Mouse (Mus musculus): ENCODE measurements around the gene Lhfp. TPM values are rescaled to one million over a fixed set of nuclear protein-coding genes. Genes with fewer than 3 reads are reported as not detected.

Lhfp gene
- polyA plus RNA-seq, 1 experiment from 2014 or later: 12.9 TPM

DNA sequence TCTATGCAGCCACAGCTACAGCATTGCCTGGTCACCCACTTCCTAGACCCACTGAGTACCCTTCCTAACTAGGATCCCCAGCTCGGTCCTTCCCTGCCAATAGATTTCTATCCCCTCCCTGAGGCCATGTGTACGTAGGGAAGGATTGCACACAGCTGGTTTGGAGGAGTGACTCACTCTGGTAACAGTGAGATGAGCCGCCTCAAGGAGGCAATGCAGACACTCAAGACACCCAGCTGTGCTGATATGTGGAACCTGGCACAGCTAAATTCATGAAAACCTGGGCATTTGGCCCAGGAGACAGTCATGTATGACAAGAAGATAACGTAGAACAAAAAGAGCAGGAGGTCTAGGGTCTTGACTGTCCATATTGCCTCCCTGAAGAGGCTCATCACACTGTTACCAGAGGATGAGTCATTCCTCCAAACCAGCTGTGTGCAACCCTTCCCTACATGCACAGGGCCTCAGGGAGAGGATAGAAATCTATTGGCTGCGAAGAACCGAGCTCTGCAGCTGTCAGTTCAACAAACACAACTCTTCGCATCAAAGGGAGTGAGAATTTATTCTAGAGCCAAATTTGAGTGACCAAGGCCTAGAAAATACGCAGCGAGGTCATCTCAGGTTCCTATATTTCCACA lies 204.4 kb downstream of the Lhfp start:
- DNase-seq (ENCODE audit: low spot score) (no peak), ATAC-seq (replicated peaks; ENCODE audit: low FRiP score) (no peak)
- Histone ChIP-seq H3K27ac (ENCODE audit: low read depth, low read length) (no peak overlapping the region), H3K4me1 (replicated peaks; ENCODE audit: control insufficient read depth, insufficient read depth, low read length) (no peaks in the 10 kb centered on the region), H3K9ac (ENCODE audit: low read depth, low read length) (no peak overlapping the region), H3K36me3 (ENCODE audit: control insufficient read depth, insufficient read depth, low read length) (no peaks in the 10 kb centered on the region), H3K9me3 (ENCODE audit: control insufficient read depth, low read length) (peaks cover 2% of the 10 kb centered on the region; the same call in 1 of the 2 replicates), H3K4me3 (ENCODE audit: low read depth, low read length) (no peak overlapping the region), H3K4me2 (no peak overlapping the region), H3K27me3 (replicated peaks; ENCODE audit: control insufficient read depth, insufficient read depth, low read length) (no peaks in the 10 kb centered on the region)
- 87% methylated on average over 9 of the region's 9 CpGs for WGBS

DNA sequence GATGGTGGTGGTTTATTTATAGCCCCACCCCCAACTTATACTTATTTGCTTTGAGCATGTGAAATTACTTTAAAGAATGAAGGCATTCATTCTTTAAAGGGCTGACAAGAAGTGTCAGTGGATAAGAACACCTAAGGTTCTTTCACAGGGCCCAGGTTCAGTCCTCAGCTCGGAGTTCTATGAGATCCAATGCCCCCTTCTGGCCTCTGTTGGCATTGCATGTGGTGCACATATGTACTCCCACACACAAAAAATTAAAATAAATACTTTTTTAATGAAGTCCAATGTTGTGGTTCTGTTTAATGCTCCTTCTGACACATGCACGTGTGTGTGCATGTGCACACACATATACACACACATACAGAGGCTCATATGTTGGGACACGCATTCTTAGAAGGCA lies 205.8 kb downstream of the Lhfp start:
- no peaks in the 10 kb centered on the region for H3K4me1 ChIP-seq (replicated peaks; ENCODE audit: control insufficient read depth, insufficient read depth, low read length)
- ATAC-seq (replicated peaks; ENCODE audit: low FRiP score) (no peak), DNase-seq (ENCODE audit: low spot score) (no peak)
- no peaks in the 10 kb centered on the region for H3K36me3 ChIP-seq (ENCODE audit: control insufficient read depth, insufficient read depth, low read length)
- peaks cover 2% of the 10 kb centered on the region; the same call in 1 of the 2 replicates for H3K9me3 ChIP-seq (ENCODE audit: control insufficient read depth, low read length)
- H3K4me3 ChIP-seq (ENCODE audit: low read depth, low read length): no peak overlapping the region
- H3K27me3 ChIP-seq (replicated peaks; ENCODE audit: control insufficient read depth, insufficient read depth, low read length): no peaks in the 10 kb centered on the region
- H3K9ac ChIP-seq (ENCODE audit: low read depth, low read length): no peak overlapping the region
- 76% methylated on average over 3 of the region's 3 CpGs for WGBS
- no peak overlapping the region for H3K4me2 ChIP-seq
- no peak overlapping the region for H3K27ac ChIP-seq (ENCODE audit: low read depth, low read length)

DNA sequence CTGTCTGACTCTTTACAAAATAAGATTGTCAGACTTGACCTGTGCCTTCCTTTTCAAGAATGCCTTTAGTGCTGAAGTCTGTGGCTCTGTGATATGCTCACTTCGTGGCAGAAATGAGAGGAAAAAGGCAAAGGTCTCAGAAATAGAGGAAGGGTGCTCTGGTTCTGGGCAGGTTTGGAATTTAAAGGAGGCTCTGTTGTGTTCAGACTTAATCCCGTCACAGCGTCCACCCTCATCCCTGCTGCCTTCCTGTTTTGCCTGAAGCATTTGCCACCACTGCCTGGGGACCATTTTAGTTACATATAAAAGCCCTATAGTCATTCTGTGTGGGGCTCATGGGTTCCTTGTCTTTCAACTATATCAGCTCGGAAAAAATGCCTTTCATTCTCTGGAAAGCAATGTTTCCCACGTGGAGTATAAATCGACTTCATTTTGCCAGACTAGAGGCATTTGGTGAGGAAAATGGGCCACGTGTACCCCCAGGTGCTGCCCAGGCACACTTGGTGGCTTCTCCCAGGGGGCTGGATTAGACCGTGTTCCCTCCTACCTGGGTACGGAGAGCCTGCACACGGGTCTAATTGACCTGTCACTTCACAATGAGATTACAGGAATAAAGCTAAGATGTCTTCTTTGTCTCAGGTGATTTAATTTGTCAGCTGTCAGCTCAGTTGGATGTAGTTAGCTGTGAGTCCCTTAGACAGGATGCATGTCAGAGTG lies 207.0 kb downstream of the Lhfp start:
- WGBS: 56% methylated on average over 10 of the region's 10 CpGs
- Histone ChIP-seq H3K27me3 (replicated peaks; ENCODE audit: control insufficient read depth, insufficient read depth, low read length) (no peaks in the 10 kb centered on the region), H3K36me3 (ENCODE audit: control insufficient read depth, insufficient read depth, low read length) (no peaks in the 10 kb centered on the region), H3K9ac (ENCODE audit: low read depth, low read length) (no peak overlapping the region), H3K9me3 (ENCODE audit: control insufficient read depth, low read length) (peaks cover under 1% of the 10 kb centered on the region; the same call in 1 of the 2 replicates), H3K4me1 (replicated peaks; ENCODE audit: control insufficient read depth, insufficient read depth, low read length) (no peaks in the 10 kb centered on the region), H3K4me2 (no peak overlapping the region), H3K27ac (ENCODE audit: low read depth, low read length) (no peak overlapping the region), H3K4me3 (ENCODE audit: low read depth, low read length) (no peak overlapping the region)
- ATAC-seq (replicated peaks; ENCODE audit: low FRiP score): no peak
- DNase-seq (ENCODE audit: low spot score): no peak

DNA sequence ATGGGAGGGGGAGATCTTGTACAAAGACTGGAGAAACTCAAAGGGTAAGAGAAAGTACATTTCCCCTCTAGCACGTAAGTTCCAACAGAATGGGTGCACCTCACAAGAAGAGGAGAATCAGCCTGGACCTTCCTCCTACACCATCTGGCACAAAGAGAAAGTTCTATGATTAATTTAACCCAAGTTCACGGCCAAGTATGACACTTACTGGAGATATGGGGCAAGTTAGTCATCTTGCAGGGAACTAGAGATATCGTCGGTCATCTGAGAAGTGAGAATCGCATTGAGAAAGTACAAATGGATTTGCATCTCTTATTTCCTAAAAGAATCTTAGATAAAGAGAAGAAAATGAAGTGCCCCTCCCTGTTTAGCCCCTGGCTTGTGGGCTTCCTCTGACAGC lies 211.2 kb downstream of the Lhfp start:
- H3K4me3 ChIP-seq (ENCODE audit: low read depth, low read length): no peak overlapping the region
- ATAC-seq (replicated peaks; ENCODE audit: low FRiP score) (no peak), DNase-seq (ENCODE audit: low spot score) (no peak)
- no peaks in the 10 kb centered on the region; the same call in 1 of the 2 replicates for H3K27me3 ChIP-seq (replicated peaks; ENCODE audit: control insufficient read depth, insufficient read depth, low read length)
- H3K27ac ChIP-seq (ENCODE audit: low read depth, low read length): no peak overlapping the region
- 85% methylated on average over 5 of the region's 5 CpGs for WGBS
- no peak overlapping the region for H3K9ac ChIP-seq (ENCODE audit: low read depth, low read length)
- no peaks in the 10 kb centered on the region for H3K4me1 ChIP-seq (replicated peaks; ENCODE audit: control insufficient read depth, insufficient read depth, low read length)
- no peaks in the 10 kb centered on the region for H3K36me3 ChIP-seq (ENCODE audit: control insufficient read depth, insufficient read depth, low read length)
- H3K9me3 ChIP-seq (ENCODE audit: control insufficient read depth, low read length): no peaks in the 10 kb centered on the region
- no peak overlapping the region for H3K4me2 ChIP-seq

DNA sequence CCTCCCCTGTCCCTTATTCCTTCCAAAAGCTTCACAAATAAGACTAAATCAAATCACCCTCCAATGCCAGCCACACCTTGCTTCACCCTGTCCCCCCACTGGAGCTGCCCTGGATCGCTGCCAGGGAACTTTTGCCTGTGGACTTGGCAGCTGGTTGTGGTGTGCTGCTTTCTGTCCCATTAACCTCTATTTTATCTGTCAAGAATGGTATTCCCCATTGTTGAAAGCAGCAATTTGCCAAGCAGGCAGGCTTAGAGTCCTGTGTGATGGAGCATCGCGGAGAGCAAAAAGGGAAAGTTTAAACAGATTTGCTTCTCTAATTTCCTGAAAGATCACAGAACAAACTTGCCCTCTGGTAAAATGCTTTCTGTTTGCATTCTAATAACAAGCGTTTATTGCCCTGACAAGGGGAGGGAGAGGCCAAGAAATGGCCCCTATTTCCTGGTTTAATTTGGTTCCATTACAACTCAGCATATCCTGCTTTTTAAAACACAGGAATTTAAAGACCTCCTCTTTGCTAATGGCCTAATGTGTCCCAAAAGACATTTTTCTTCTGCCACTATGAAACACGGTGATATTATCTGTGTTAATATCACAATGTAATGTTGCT lies 212.0 kb downstream of the Lhfp start:
- H3K27me3 ChIP-seq (replicated peaks; ENCODE audit: control insufficient read depth, insufficient read depth, low read length): no peaks in the 10 kb centered on the region; the same call in 1 of the 2 replicates
- no peak overlapping the region for H3K4me2 ChIP-seq
- H3K27ac ChIP-seq (ENCODE audit: low read depth, low read length): no peak overlapping the region
- H3K4me3 ChIP-seq (ENCODE audit: low read depth, low read length): no peak overlapping the region
- H3K4me1 ChIP-seq (replicated peaks; ENCODE audit: control insufficient read depth, insufficient read depth, low read length): no peaks in the 10 kb centered on the region
- ATAC-seq (replicated peaks; ENCODE audit: low FRiP score) (no peak), DNase-seq (ENCODE audit: low spot score) (no peak)
- H3K36me3 ChIP-seq (ENCODE audit: control insufficient read depth, insufficient read depth, low read length): no peaks in the 10 kb centered on the region
- H3K9ac ChIP-seq (ENCODE audit: low read depth, low read length): no peak overlapping the region
- no peaks in the 10 kb centered on the region for H3K9me3 ChIP-seq (ENCODE audit: control insufficient read depth, low read length)
- WGBS: 60% methylated on average over 5 of the region's 5 CpGs

DNA sequence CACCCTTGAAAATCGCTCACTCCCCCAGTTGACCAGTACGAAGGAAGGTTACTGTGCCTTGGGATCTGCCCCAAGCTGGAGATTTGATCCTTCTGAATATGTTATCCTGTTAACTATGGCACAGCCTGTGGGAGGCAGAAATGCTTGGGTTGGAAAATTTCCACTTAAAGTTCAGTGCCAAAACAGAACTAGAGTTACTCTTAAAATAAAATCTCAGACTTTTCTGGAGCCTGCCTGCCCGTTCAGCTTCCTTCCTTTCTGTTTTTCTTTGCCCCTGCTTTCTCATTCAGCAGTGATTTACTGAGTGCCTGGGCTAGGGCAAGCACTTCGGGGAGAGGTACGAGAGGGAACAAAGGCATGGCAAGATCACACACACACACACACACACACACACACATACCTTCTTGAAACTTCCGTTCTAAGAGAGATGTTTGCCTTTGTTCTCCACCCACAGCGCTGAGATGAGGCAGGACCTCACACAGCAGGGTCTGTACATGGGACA lies 217.4 kb downstream of the Lhfp start:
- H3K27ac ChIP-seq (ENCODE audit: low read depth, low read length): no peak overlapping the region
- no peak for ATAC-seq (replicated peaks; ENCODE audit: low FRiP score)

DNA sequence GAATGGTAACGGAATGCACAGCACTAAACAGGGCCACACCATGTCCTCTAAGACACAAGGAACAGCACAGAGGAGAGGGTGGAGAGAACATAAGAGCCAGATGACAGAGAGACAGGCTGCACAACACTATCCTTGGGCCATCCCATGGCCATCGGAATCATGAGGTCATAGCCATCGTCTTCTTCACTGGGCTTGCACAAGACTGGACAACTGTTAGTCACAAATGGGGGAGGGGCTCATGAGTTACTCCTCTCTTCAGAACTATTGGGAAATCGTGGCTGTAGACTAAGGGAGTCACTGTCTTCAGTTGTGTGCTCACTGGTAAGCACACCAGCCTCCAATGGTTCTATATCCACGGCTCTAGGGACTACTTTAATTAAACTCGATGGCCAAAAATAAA lies 224.8 kb downstream of the Lhfp start:
- H3K9me3 ChIP-seq (ENCODE audit: control insufficient read depth, low read length): no peaks in the 10 kb centered on the region
- H3K4me2 ChIP-seq: no peak overlapping the region
- no peaks in the 10 kb centered on the region for H3K4me1 ChIP-seq (replicated peaks; ENCODE audit: control insufficient read depth, insufficient read depth, low read length)
- H3K4me3 ChIP-seq (ENCODE audit: low read depth, low read length): no peak overlapping the region
- no peaks in the 10 kb centered on the region for H3K27me3 ChIP-seq (replicated peaks; ENCODE audit: control insufficient read depth, insufficient read depth, low read length)
- H3K36me3 ChIP-seq (ENCODE audit: control insufficient read depth, insufficient read depth, low read length): no peaks in the 10 kb centered on the region
- WGBS: 81% methylated on average over 6 of the region's 6 CpGs
- no peak overlapping the region for H3K9ac ChIP-seq (ENCODE audit: low read depth, low read length)
- DNase-seq (ENCODE audit: low spot score) (no peak), ATAC-seq (replicated peaks; ENCODE audit: low FRiP score) (no peak)
- no peak overlapping the region for H3K27ac ChIP-seq (ENCODE audit: low read depth, low read length)

More for the DNA sequence above, 217.4 kb downstream of the Lhfp start:
- Histone ChIP-seq H3K27me3 (replicated peaks; ENCODE audit: control insufficient read depth, insufficient read depth, low read length) (no peaks in the 10 kb centered on the region; the same call in 1 of the 2 replicates), H3K4me2 (no peak overlapping the region), H3K36me3 (ENCODE audit: control insufficient read depth, insufficient read depth, low read length) (no peaks in the 10 kb centered on the region), H3K4me1 (replicated peaks; ENCODE audit: control insufficient read depth, insufficient read depth, low read length) (no peaks in the 10 kb centered on the region), H3K4me3 (ENCODE audit: low read depth, low read length) (no peak overlapping the region), H3K9ac (ENCODE audit: low read depth, low read length) (no peak overlapping the region), H3K9me3 (ENCODE audit: control insufficient read depth, low read length) (no peaks in the 10 kb centered on the region)
- no peak for DNase-seq (ENCODE audit: low spot score)
- WGBS: 66% methylated on average over 7 of the region's 7 CpGs

DNA sequence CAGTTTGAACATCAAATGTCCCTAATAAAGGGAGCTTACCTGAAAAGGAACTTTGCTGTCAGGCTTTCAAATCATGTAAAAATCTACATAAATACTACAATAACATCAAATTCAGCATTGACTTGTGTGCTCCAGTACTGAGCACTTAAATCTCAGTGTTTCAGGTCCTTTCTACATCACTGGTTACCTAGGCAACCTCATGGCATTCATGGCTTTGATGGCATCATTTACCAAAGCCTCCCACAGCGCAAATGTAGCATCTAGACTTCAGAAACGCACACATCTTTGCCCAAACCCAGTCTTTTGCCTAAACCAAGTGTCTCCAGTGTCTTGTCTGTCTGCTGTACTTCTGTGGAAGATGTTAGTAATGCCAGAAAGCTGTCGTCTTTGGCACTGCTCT lies 225.7 kb downstream of the Lhfp start:
- Histone ChIP-seq H3K9ac (ENCODE audit: low read depth, low read length) (no peak overlapping the region), H3K4me1 (replicated peaks; ENCODE audit: control insufficient read depth, insufficient read depth, low read length) (no peaks in the 10 kb centered on the region), H3K9me3 (ENCODE audit: control insufficient read depth, low read length) (no peaks in the 10 kb centered on the region), H3K36me3 (ENCODE audit: control insufficient read depth, insufficient read depth, low read length) (no peaks in the 10 kb centered on the region), H3K27ac (ENCODE audit: low read depth, low read length) (no peak overlapping the region), H3K27me3 (replicated peaks; ENCODE audit: control insufficient read depth, insufficient read depth, low read length) (no peaks in the 10 kb centered on the region), H3K4me3 (ENCODE audit: low read depth, low read length) (no peak overlapping the region), H3K4me2 (no peak overlapping the region)
- 71% methylated on average over 3 of the region's 3 CpGs for WGBS
- DNase-seq (ENCODE audit: low spot score) (no peak), ATAC-seq (replicated peaks; ENCODE audit: low FRiP score) (no peak)

Data from liver, embryonic 11.5 days (tissue).